Mouse (Mus musculus) ES-CJ7 (cell line): ENCODE measurements at regions not wholly inside any gene's neighbourhood (a gene's known extent, or its start where the extent isn't known, plus 50 kb on each side); places are given as distances from the start of the nearest gene placed in this dataset.
A peak's percentile ranks its signal among the peaks of the same experiment; 100 is the strongest.

ENCODE experiments used
- DNase-seq: peaks from one replicate; pipeline ENCODE4 v3.0.0; 2011; ENCODE audit warnings: low read depth, low spot score

DNA sequence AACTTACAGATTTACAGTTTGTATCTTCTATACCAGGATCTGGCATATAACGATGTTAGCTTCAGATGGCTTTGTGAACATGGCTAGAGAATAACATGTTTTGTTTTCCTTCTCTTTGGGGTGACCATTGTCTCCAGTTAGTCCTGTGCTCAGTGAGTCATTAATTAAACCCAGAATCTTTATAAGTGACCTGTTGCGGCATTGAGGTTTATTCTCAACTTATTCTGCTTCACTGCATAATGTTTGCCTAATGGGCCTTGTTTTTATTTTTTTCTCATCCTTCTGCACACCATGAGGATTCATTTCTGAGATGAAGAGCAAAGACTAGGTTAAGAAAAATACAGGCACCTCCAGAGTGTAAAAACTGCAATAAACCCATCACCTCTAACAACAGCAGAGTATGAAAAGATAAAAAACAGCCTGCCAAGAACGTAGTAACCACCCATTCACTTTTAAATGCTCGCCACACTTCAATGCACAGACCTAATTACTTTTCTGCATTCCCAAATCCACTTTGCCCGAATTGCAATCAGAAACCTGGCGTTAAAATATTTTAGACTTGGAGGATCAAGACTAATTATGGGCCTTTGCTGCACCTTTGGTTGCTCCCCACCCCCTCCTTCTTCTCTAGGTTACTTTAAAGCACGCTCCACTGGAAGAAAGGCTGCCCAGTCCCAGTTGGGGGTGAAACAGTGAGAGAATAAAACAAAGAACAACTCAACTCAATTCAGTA lies 381.5 kb upstream of the Nr2f1 start:
- no peak for DNase-seq

DNA sequence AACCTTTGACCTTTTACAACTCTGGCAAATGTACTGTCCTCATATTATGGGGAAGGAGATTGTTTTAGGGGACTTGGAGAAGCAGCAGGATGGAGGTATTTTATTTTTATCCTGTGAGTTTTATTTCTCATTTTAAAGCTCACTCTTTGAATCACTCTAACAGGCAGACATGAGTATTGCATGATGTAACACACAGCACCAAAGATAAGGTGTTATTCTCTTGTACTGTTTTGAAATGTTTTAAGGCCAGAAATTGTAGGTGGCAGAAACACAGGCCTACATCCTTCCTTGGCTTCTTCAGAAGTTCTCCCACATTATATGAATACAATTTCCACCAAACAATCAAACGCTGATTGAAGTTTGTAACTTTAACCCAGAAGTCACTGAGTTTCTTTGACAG lies 377.9 kb upstream of the Nr2f1 start:
- no peak for DNase-seq

DNA sequence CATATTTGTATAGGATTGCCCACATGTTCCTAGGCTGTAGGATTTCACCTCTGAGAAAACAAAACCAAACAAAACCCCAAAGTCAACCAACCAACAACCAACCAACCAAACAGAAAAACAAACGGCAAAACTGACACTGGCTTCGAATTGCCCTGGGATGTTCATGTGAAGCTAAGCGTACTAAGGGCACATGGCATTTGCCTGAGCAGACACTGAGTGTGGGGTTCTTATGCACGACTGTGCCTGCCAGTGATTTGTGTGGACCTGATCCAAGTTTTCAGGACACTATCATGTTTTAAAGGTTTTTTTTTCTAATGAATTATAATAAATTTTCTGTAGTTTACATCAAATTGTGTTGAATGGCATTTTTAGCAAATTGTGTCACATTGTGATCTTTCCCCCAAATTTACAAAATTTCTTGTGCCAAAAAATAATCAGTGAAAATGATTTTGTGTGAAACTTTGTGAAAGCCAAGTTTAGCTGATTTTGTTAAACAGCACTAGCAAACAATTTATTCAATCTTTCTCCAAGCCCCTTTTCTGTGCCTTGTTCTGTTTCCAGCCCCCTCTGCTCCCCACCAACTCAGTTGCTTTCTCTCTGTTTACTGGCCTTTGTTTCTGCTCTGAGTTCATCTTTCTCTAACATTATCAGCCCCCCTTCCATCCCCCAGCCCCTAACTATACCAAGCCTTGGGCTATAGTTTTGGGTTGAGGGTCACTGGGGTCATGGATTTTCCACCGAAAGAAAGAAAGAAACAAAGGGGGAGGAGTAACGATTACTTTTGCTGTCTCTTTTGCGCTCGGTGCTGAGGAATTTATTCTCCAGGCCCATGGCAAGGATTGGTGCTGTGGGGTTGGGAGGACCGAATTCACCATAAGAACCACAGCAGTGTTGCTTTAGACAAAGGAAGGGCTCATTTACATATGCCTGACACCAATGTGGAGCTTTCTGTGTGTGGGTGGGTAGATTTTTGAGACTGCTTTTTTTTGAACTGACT lies 377.0 kb upstream of the Nr2f1 start:
- peak; percentile 9 for DNase-seq

DNA sequence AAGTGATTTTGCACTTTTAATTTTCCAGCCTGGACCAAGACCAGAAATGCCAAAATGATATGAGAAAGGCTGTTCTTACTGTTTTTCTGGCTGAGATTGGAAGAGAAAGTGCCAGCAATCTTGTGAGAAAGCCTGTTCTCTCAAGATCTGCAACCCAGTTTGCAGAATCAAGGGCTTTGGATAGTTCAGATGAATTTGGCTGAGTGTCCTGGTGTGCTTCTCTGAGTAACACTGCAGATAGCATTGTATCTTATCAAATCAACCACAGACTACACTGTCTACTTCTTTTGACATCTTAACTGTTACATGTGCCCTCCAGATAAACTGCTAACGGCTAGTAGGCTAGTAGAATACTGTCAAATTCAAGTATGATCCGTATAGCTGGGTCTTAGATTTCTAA lies 371.5 kb upstream of the Nr2f1 start:
- no peak for DNase-seq

DNA sequence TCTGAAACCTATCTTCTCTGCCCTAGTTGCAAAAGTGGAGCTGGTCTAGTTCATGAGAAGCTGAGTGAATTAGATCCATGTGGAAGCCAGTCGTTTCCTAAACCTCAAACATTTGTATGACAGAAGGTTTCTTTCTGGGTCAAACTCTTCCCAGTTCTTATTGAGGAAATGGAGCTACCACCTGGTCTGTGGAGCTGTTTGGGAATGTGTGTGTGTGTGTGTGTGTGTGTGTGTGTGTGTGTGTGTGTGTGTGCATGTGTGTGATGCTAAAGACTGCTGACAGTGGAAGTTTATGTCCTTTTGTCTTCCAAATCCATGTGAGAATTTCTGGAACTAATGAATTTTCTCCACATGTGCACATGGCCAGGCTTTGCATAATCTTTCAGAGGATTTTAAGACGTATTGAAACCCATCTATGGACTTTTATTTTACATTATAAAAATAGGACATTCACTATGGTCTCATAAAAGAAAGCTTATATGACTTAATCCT lies 324.9 kb upstream of the Nr2f1 start:
- no peak for DNase-seq

DNA sequence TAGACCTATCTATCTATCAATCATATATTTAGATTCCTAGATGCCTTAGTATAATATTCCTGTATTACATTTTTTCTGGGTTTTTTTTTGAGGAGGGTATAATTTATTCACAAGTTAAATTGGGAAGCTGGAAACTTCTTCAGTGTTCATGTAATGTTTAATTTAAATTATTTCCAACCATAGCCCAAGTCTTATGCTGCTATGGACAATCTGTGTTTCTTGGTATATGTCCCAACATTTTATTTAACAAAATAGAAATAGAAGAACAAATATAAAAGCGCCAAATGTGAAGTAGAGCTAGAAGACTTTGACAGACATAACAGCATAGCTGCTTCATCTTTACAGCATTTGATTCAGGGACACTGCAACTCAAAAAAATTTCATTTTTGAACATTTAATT lies 321.2 kb upstream of the Nr2f1 start:
- DNase-seq: no peak

DNA sequence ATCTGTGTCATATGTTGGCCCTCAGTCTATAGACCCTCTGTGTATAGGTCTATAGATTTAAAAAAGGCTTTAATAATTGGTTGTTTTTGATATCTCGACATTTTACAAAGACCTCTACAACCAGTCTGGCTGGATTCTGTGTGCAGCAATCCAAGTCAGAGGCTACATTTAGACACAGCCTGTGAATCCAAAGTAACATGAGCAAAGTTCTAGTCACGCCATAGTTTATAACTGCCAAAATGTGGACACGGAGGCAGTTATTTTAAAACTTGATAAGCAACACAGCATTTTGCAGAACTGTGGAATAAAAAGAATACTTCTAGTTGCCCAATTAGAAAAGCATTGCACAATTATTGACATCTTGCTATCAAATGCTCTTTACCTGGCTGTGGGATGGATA lies 320.6 kb upstream of the Nr2f1 start:
- DNase-seq: no peak

DNA sequence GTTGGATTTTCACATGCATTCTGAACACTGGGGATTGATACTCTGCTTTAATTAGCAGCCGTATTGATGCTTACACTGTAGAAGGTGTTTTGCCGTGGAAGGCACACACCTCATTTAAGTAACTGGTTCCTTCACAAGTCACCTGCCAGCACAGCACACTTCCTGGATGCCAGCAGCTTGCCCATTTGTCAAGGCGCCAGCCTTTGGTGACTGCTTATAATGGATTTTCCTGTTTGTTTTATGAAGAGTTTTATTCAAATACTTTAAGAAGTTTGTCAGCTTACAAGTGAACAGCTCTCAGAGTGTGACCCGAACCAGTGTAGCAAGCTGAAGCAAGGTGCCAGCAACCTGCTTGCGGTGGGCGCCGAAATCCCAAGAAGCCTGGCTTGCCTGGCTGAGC lies 301.0 kb upstream of the Nr2f1 start:
- DNase-seq: no peak

DNA sequence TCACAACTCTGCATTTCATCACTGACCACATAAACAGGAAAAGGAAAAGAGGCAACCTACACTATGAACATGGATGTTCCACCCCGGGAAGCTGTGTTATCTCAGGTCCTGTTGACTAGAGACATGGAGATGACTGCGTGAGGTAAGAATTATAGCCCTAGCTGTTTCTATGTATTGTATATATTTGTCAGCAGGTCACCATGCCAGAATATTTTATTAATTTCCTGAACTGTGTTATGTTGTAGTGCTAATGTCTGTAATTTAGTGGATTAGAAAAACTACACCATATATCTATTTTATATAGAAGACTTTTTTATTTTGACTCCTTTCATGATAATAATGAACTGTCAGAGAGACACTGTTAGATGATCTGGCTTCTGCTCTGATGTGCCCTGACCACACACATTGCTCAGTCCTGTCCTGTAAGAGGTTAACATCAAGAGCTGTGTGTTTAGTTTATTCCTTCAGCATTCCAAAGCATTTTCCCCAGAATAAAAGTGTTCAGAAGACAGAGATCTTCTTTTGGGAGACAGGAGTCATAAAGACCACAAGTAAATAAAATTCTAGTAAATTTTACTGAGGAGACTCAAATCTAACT lies 284.3 kb upstream of the Nr2f1 start:
- no peak for DNase-seq

DNA sequence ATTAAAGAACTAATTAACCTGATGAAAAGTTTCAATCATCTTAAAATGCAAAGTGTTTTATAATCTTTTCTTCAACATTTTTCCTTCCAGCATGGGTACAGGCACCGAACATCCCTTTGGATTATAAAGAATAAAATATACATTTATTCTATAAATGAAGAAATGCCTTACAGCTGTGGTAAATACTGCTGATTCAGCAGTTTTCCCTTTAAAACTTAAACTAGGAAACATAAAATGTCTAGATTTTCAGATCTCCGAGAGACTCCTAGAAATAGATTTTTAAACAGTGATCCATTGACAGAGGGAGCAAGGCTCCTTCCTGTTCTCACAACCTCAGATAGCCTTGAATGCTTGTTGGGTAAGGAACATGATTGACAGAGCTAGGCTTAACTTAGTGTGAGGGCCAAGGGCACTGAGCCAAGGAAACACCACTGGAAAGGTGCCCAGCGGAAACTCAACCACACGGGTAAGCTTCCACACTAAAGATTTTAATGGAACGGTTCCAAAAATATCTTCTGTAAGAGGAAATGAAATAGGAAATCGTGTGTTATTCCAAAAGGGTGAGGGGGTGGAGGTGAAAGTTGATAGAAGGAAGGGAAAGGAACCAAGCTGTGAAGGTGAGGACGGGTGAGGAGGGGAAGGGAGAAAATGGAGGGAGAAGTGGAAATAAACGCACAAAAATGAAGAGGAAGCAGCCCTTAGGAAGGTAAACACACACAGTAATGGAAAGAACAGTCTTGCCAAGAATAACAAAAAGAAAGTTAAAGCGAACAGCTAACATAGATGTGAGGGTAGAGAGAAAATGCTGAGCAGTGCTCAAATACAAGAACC lies 283.6 kb upstream of the Nr2f1 start:
- DNase-seq: no peak

DNA sequence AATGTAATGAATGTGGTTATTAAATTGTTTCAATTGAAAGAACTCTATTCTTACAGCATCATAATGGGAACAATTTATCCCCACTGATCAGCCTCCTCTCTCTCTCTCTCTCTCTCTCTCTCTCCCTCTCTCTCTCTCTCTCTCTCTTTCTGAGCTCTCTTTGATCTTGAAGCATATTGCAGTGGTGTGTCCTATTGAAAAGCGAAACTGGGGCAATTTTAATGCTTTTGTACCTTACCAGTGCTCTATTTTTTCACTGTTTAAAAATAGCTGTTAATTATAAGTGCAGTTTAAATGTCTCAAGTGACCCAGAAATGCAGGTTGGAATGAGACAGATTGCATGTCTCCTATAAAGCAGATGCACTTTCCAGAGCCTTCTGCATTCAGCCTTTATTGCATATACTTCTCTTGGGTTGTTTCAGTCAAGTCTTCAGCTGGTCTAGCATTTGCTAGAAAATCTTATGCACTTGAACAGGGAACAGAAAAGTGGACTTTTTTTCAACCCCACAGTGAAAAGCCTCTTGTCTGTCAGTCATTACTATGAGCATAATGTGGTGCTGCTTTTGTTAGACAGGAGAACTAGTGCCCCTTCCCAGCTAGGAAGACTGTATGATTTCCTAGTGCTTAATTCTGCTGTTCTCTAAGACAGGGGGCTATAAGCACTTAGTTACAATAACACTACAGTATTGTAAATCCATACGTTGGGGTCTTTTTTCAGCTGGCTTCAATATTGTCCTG lies 251.9 kb upstream of the Nr2f1 start:
- no peak for DNase-seq

DNA sequence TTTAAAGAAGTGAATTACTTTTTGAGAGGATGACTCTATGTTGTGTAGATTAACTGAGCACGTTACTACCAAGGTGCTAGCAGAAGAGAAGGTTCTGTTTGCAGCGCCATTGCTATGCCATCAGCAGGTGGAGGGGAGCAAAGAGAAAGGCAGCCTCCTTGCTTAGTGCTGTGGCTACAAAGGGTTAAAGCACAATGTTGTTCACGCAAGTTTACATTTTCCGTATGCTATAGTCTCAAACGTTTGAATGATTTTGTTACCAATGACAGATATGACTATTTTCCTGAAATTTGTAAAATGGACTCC lies 247.1 kb upstream of the Nr2f1 start:
- no peak for DNase-seq

DNA sequence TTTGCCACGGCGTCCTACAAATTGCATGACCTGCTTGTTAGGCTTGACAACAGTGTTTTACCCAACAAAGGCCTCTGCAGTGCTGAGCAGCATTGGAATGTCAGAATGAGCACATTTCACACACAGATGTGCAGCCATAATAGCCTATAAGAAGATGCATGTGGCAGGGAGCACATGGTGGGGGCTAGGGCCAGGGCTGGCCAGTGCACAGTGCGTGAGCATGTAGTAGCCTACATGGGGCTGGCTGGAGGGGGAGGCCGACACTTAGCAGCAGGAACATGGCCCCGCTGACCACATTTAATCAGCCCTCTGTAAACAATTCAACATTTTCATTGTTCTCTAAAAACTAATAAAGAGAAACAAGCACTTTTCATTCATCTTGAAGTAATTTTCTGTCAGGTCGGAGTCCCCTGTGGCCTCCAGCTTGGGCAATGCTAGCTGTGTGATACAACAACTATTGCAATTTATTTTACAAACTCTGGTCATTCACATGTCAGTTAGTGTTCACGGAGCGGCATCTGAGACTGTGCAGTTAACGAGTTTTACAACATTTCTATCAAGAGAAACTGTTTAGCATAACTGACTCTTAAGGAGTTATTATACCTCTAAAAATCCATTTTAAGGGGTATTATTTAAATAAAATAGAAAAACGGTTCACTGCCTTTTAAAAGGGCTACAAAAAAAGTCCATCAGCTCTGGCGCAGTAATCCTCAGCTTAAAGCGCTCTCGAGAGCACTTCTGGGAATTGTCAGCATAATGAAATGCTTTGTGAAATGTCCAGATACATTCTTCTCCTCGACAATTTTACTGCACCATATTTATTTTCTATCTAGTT lies 246.6 kb upstream of the Nr2f1 start:
- no peak for DNase-seq

DNA sequence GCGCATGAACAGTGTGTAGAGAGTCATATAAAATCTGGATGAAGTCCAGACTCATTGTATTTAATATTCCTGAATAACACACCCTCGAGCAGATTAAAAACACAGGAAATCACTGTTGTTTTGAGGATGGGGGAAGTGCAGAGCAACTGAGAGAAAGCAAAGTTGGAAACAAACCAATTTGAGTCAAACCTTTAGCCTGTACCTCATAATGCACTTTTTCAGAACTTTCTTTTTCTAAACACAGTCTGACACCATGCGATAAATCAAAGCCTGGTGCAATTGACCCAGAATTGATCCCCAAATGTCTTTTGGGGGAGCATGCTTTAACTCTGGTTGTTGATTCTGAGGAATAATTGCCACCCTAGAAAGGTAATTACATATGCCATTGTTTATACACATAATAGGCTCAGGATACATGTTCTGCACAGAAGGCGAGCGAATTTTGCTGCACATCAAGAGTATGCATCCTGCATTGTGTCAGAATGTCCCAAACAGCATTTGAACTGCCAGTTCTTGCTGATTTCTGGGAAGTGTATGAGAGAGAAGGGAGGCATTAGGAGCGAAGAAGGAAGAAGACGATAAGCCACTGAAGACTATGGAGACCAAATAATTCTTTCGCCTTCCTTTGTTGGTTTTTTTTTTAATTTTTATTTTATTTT lies 245.3 kb upstream of the Nr2f1 start:
- no peak for DNase-seq

DNA sequence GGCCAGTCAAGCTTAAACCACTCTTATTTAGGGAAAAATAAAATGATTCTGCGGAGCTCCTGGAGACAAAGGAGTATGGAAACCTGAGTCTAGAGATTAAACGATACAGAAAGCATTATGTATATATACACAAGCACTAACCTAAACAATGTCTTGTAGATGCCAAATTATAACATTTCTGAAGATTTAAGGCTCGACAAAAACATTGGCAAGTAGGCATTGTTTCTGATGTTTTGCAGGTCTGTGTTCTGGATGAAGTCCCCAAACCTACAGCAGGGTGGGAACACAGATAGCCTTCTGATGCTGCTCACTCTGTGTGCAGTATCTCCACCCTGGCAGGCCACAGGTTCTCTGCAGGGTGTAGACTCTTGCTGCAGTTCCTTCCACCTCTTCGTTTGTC lies 228.9 kb upstream of the Nr2f1 start:
- DNase-seq: no peak

DNA sequence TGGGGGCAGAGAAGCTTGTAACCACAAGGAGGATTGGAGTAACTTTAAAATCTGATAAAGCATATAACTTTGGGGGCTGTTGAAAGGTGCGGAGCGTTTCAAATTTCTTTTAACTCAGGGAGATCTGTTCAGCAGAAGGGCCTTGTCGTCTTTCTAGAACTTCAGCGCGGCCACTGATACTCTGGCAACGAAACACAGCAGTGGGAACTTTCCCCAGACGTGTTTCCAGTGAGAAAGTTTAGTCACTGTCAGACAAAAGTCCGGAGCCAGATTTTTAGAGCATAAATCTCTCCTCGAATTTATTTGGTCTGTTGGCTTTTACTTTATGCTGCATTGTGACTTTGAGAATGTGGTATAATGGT lies 228.5 kb upstream of the Nr2f1 start:
- DNase-seq: no peak

DNA sequence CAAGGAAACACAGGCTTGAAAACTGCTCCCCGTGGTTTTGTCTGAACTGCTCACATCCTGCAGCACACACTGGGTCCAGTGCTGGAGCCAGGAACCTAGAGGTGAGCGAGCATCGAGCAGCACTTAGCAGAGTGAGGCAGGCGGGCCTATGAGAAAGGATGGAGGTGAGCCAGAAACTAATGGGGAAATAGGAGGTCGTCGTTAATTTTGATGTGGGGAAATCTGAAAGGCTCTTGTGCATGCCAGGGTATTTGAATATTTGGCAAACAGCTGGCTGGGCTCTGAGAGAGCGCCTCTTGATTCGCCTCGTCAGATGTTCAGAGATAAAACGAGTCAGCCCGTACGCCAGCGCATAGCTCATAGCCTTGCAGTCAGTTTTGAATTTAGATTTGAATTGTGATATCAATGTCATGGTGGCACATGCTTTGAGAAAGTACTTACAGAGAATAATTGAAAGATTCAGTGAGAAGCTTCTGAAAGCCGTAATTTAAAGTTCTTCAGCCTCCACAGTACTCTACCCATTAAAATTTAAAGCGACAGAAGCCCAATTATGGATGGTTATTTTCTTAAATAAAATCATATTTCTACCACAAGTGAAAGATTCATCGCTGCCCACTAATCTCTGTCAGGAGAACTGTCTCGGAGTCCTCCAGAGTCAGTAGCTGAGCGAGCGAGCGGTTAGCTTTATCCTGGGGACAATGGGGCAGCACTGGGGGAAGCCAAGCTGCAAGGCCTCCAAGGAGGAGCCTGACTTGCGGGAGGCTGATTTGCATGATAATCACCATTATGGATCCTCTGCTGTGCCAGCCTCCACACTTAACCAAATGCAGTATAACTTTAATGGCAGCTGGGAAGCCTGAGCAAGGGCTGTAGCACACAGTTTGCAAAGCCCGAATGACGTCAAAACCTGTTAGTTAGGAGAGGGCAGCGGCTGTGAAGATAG lies 227.9 kb upstream of the Nr2f1 start:
- peak; percentile 89 for DNase-seq

DNA sequence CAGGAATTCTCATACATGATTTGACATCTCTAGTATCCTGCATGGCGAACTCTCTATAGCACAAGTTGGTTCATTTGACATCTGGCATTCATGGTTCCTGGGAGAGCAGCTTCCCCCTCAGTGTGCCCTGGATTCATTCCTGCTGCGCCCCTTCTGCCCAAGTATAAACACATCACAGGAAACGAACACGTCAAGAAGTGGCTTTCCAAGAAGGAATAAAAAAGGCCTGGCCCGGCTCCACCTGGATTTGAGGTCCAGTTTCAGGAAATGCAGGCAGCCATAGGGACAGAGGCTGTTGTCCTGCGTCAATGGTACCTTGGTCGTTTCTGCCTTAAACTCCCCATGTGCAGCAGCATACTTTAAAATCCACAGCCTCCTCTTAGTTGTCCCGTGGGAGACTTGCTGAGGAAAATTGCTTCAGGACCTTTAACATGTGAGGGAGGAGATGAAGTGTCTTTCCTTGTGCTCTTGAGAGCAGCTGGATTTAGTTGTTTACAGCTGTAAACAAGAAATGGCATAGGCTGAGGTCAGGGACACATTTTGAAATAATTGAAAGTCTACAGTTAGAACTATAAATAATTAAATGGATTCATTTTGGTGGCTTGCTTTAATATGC lies 226.9 kb upstream of the Nr2f1 start:
- DNase-seq: no peak
